Comparison of ENCODE assay signal across 31 mouse cellular contexts in genomic region chr10:122055826-122056225, GRCm38 (mm10). TPM values are rescaled to one million over a fixed set of nuclear protein-coding genes. Genes with fewer than 3 reads are reported as not detected.
"Had no signal": no experiment of that assay in that cellular context is flagged by ENCODE, and none has a peak within 500 bp of the region (broad histone marks: within the 10 kb centered on the region; RNA-seq: fewer than 3 reads in every experiment).

No protein-coding gene starts in this region.

- H3K9me3 ChIP-seq: limb, embryonic 10.5 days; limb, embryonic 12.5 days; limb, embryonic 13.5 days; limb, embryonic 15.5 days; liver, embryonic 12.5 days; liver, embryonic 13.5 days; liver, embryonic 15.5 days; lung, embryonic 15.5 days; megakaryocyte, embryonic 14.5 days; midbrain, embryonic 12.5 days; midbrain, embryonic 13.5 days; midbrain, embryonic 15.5 days; neural tube, embryonic 12.5 days had no signal

- DNase-seq: left cerebral cortex, postnatal 4 days; liver; liver, embryonic 13.5 days; liver, postnatal 0 days; lung, adult 18-20 months; lung, adult 2 months; lung, embryonic 14.5 days; lung, postnatal 10 days; lung, postnatal 14 days; lung, postnatal 36 days; lung, postnatal 4 days; midbrain, embryonic 14.5 days had no signal

- H3K27ac ChIP-seq: limb, embryonic 10.5 days; limb, embryonic 12.5 days; limb, embryonic 13.5 days; limb, embryonic 15.5 days; liver, embryonic 12.5 days; liver, embryonic 13.5 days; liver, embryonic 14.5 days; liver, embryonic 15.5 days; lung, embryonic 15.5 days; macrophage; midbrain, embryonic 12.5 days; midbrain, embryonic 13.5 days; midbrain, embryonic 15.5 days; neural tube, embryonic 12.5 days had no signal

- H3K27me3 ChIP-seq: limb, embryonic 12.5 days; limb, embryonic 13.5 days; limb, embryonic 15.5 days; liver, embryonic 12.5 days; liver, embryonic 13.5 days; liver, embryonic 15.5 days; lung, embryonic 15.5 days; midbrain, embryonic 12.5 days; midbrain, embryonic 13.5 days; midbrain, embryonic 15.5 days; neural tube, embryonic 12.5 days had no signal

- H3K36me3 ChIP-seq: limb, embryonic 10.5 days; limb, embryonic 12.5 days; limb, embryonic 13.5 days; limb, embryonic 15.5 days; liver, embryonic 12.5 days; liver, embryonic 13.5 days; liver, embryonic 15.5 days; lung, embryonic 15.5 days; midbrain, embryonic 12.5 days; midbrain, embryonic 13.5 days; midbrain, embryonic 15.5 days; neural tube, embryonic 12.5 days had no signal

- H3K4me1 ChIP-seq: limb, embryonic 10.5 days; limb, embryonic 12.5 days; limb, embryonic 13.5 days; limb, embryonic 15.5 days; liver, embryonic 12.5 days; liver, embryonic 13.5 days; lung, embryonic 15.5 days; midbrain, embryonic 12.5 days; midbrain, embryonic 13.5 days; midbrain, embryonic 15.5 days; neural tube, embryonic 12.5 days had no signal

- H3K4me3 ChIP-seq: limb, embryonic 10.5 days; limb, embryonic 12.5 days; limb, embryonic 13.5 days; limb, embryonic 15.5 days; liver, embryonic 12.5 days; liver, embryonic 13.5 days; liver, embryonic 15.5 days; lung, embryonic 15.5 days; megakaryocyte, embryonic 14.5 days; midbrain, embryonic 12.5 days; midbrain, embryonic 13.5 days; midbrain, embryonic 15.5 days; myocyte; neural tube, embryonic 12.5 days had no signal

- H3K4me2 ChIP-seq: limb, embryonic 12.5 days; limb, embryonic 13.5 days; limb, embryonic 15.5 days; liver, embryonic 11.5 days; liver, embryonic 12.5 days; liver, embryonic 13.5 days; liver, embryonic 15.5 days; lung, embryonic 14.5 days; lung, embryonic 15.5 days; midbrain, embryonic 12.5 days; midbrain, embryonic 13.5 days; midbrain, embryonic 15.5 days; neural tube, embryonic 12.5 days had no signal

- H3K9ac ChIP-seq: limb, embryonic 12.5 days; limb, embryonic 13.5 days; limb, embryonic 15.5 days; liver, embryonic 12.5 days; liver, embryonic 13.5 days; liver, embryonic 14.5 days; liver, embryonic 15.5 days; liver, postnatal 0 days; lung, embryonic 14.5 days; lung, embryonic 15.5 days; midbrain, embryonic 12.5 days; midbrain, embryonic 13.5 days; midbrain, embryonic 15.5 days; neural tube, embryonic 12.5 days had no signal

- ATAC-seq: liver, embryonic 12.5 days; liver, postnatal 0 days; lung, postnatal 0 days; midbrain, embryonic 13.5 days; midbrain, embryonic 15.5 days; midbrain, embryonic 16.5 days had no signal

RNA-seq across cellular contexts. Expression of gene Srgap1, which starts 8.7 kb away (rescaled TPM):
- total RNA-seq: monocyte, adult 5-6 weeks had no signal
